Mouse (Mus musculus): ENCODE measurements around the gene Cdv3. TPM values are rescaled to one million over a fixed set of nuclear protein-coding genes. Genes with fewer than 3 reads are reported as not detected.

Cdv3 gene
- polyA plus RNA-seq (2014; fragmentation: Illumina TruSeq; extraction: RNeasy Lipid Tissue Mini Kit (QIAGEN cat#74804); ENCODE audit: low read depth, low replicate concordance) = 103 TPM

DNA sequence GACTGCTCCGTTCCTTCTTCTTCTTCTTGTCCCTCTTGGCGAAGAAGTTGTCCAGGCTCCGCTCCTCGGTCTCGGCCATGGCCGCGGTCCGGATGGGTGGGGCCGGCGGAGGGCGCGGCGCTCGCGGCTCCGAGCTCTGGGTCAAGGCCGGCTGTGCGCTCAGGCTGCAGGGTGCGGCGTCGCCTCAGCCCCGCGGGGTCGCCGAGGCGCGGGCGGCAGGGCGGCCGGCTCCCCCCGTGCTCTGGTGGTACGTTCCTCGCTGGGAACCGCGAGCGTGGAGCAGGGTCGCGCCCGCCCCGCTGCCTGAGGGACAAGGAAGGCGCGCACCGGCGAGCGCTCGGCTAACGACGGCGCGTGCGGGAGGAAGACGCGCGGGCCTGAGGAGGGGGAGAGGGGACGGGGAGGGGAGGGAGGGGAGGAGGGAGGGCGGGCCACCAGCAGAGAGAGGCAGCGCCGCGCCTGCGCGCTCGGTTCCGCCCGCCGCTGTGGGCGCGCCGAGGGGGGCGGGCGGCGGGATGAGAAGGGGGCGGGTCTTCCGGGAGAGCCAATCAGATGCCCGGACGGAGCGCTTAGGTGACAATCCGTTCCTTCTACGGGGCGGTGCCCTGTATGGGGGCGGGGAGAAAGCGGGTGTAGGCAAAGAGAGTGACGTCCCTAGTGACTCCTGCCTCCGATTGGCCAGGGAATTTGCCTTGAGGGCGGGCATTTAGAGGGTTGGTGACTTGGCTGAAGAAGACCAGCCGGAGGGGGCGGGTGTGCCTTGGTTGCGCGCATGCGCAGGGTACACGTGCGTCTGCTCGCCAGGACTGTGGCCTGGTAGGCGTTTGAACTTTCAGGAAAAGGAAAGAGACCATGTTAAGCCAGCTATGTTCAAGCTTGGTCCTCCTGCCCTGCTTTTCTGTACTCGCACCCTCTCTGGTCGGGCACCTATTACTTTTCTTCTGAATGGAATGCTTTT is at the start of gene Cdv3:
TSS of gene Cdv3 (minus strand) at position 551 of the 958 bp plus-strand sequence.

DNA sequence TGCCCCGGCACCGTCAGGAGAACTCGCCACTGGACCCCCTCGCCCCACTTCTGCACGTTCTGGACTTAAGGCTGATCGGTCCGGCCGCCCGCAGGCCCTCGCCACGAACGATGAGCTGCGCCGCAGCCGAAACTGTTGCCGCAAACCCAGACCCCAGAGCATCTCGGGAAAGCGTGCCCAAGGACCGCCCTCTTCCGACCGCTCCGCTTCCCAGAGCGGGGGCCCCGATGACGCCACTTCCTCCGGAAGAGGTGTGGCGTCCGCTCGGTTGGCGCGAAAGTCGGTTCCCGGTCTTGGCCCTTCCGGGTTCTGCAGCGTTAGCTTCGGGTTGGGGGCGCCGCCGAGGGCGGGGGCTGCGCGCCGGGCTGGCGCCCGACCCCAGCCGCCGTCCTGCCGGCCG is 60.7 kb downstream of the Cdv3 start, which contains the start of the genes 1300017J02Rik and Topbp1:
TSS of gene 1300017J02Rik (minus strand) at position 156 of the 400 bp plus-strand sequence.
TSS of gene Topbp1 (plus strand) at position 289 of the 400 bp plus-strand sequence.

Other genes with a start within 250 kb of the Cdv3 start
- 4.8 TPM for gene Srprb, start 163.7 kb downstream of the Cdv3 start, polyA plus RNA-seq (2014; fragmentation: Illumina TruSeq; extraction: RNeasy Lipid Tissue Mini Kit (QIAGEN cat#74804); ENCODE audit: low read depth, low replicate concordance)
- gene Gm20425, start 135.5 kb downstream of the Cdv3 start, polyA plus RNA-seq (2014; fragmentation: Illumina TruSeq; extraction: RNeasy Lipid Tissue Mini Kit (QIAGEN cat#74804); ENCODE audit: low read depth, low replicate concordance) = 3.1 TPM
- gene Trf, start 135.4 kb downstream of the Cdv3 start, polyA plus RNA-seq (2014; fragmentation: Illumina TruSeq; extraction: RNeasy Lipid Tissue Mini Kit (QIAGEN cat#74804); ENCODE audit: low read depth, low replicate concordance) = 16,070 TPM
- 574 TPM for gene 1300017J02Rik, start 60.8 kb downstream of the Cdv3 start, polyA plus RNA-seq (2014; fragmentation: Illumina TruSeq; extraction: RNeasy Lipid Tissue Mini Kit (QIAGEN cat#74804); ENCODE audit: low read depth, low replicate concordance)
- gene Topbp1, start 60.6 kb downstream of the Cdv3 start, polyA plus RNA-seq (2014; fragmentation: Illumina TruSeq; extraction: RNeasy Lipid Tissue Mini Kit (QIAGEN cat#74804); ENCODE audit: low read depth, low replicate concordance) = 5.7 TPM
- not detected for gene Bfsp2, start 114.6 kb upstream of the Cdv3 start, polyA plus RNA-seq (2014; fragmentation: Illumina TruSeq; extraction: RNeasy Lipid Tissue Mini Kit (QIAGEN cat#74804); ENCODE audit: low read depth, low replicate concordance)